Mouse (Mus musculus) liver, postnatal 0 days (tissue): ENCODE measurements around the gene Npr1. TPM values are rescaled to one million over a fixed set of nuclear protein-coding genes. Genes with fewer than 3 reads are reported as not detected.

ENCODE experiments used
- ATAC-seq: fragments of 200-750 bp; cut with Nextera tagmentation; 2 replicates; pipeline ENCODE4 v1.8.0; 2017; ENCODE audit warnings: mild to moderate bottlenecking, moderate library complexity
- DNase-seq: peaks from one replicate; pipeline ENCODE4 v3.0.0-alpha.2; 2016
- H3K27ac ChIP-seq: fragments of 300-500 bp; sonication (generic); 2 replicates; pipeline ENCODE4 v1.5.1; 2014; ENCODE audit warnings: antibody characterized with exemption, moderate library complexity, mild to moderate bottlenecking, low read depth
- H3K27me3 ChIP-seq: fragments of 300-500 bp; sonication (generic); 2 replicates; pipeline ENCODE4 v1.6.1; 2014; ENCODE audit warnings: low read length, control low read depth, mixed read lengths; ENCODE audit not compliant: insufficient read depth
- H3K36me3 ChIP-seq: fragments of 300-500 bp; sonication (generic); replicated peaks from 2 replicates; pipeline ENCODE4 v1.6.1; 2014; ENCODE audit warnings: mild to moderate bottlenecking, control low read depth, low read length, moderate library complexity, mixed read lengths; ENCODE audit not compliant: insufficient read depth
- H3K4me1 ChIP-seq: fragments of 300-500 bp; sonication (generic); 2 replicates; pipeline ENCODE4 v1.6.1; 2014; ENCODE audit warnings: antibody characterized with exemption, mild to moderate bottlenecking, control low read depth; ENCODE audit not compliant: insufficient read depth
- H3K4me2 ChIP-seq: fragments of 300-500 bp; sonication (generic); 2 replicates; pipeline ENCODE4 v1.6.1; 2014; ENCODE audit warnings: low read depth, mild to moderate bottlenecking, low read length, moderate library complexity, mixed read lengths
- H3K4me3 ChIP-seq: fragments of 300-500 bp; sonication (generic); 2 replicates; pipeline ENCODE4 v1.5.1; 2014; ENCODE audit warnings: low read depth, low read length
- H3K9ac ChIP-seq: fragments of 300-500 bp; sonication (generic); replicated peaks from 2 replicates; pipeline ENCODE4 v1.6.1; 2014; ENCODE audit warnings: mild to moderate bottlenecking, moderate library complexity
- H3K9me3 ChIP-seq: fragments of 300-500 bp; sonication (generic); 2 replicates; pipeline ENCODE4 v1.6.1; 2016; ENCODE audit warnings: mild to moderate bottlenecking, control low read depth, low read length, mixed read lengths
- CTCF ChIP-seq: sonication (generic); IDR thresholded peaks from 2 replicates; pipeline ENCODE4 v1.5.1; 2016; ENCODE audit warnings: antibody characterized with exemption, low read depth
- EP300 ChIP-seq: IDR thresholded peaks from 2 replicates; pipeline ENCODE4 v1.6.1; 2016; ENCODE audit warnings: antibody characterized with exemption, low read depth, mild to moderate bottlenecking
- WGBS: fragments of 180-500 bp; shearing (Covaris S2); extraction: QIAGEN DNeasy Blood & Tissue Kit; methylation state at CpG from one replicate; pipeline ENCODE4 v1.1.7; 2014; ENCODE audit not compliant: insufficient replicate concordance; 5-methylcytosine and 5-hydroxymethylcytosine counted together
- polyA plus RNA-seq: library from polyadenylated mRNA; unstranded; fragments of >200 nt; fragmentation: Nextera tagmentation; extraction: Ambion mirVana; gene quantifications from 2 replicates; pipeline ENCODE4 v1.2.1, GENCODE M21; 2015

The Npr1 gene
- polyA plus RNA-seq, 1 experiment from 2014 or later, result 5.9 TPM

DNA sequence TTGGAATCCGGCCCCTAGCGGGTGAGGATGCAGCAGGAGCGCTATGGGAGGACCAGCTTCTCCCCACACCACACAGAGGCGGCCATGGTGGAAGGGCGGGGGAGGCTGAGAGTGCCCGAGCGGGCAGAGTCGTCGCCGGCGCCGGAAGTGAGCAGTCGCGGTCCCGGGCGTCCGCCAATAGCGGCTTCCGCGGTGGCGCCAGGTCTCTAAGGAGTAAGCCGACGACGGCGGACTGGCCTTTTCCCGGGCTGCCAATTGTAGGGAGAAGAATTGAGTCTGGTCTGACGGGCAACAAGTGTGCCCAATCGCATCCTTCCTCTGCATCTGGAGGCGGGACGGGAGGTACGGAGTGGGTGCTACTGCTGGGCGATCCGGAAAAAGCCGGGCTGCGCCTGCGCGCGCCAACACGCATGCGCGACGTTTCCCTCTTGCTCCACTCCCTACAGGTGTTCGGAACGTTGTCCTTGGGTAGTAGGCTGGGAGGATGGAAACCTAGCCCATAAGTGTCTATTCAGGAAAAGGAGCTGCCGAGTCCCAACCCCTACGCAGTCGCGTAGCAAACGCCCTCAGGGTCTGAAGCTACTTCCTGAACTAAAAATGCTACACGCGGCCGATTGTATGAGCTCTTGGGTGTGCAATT is 32.2 kb downstream of the Npr1 start, which contains the start of gene Ints3:
Gene Ints3 (minus strand): TSS at position 242 of the 640 bp plus-strand sequence.
- under 1% methylated on average over 52 of the region's 52 CpGs for WGBS
- Histone ChIP-seq H3K4me2 (peak within 1 kb of the TSS; percentile 100), H3K27me3 (no peaks in the 10 kb centered on the region), H3K9me3 (no peaks in the 10 kb centered on the region), H3K36me3 (no peaks in the 10 kb centered on the region; the same call in 1 of the 2 replicates), H3K4me1 (peaks cover 39% of the 10 kb centered on the region), H3K4me3 (peak within 1 kb of the TSS; percentile 86), H3K27ac (peak within 1 kb of the TSS; percentile 99), H3K9ac (peak within 1 kb of the TSS; percentile 93)
- peak; percentile 99 for ATAC-seq
- TF ChIP-seq EP300 (0 out of 2 replicates have a peak, but pooled peaks have one; percentile 35), CTCF (no peak)
- peak; percentile 98 for DNase-seq

DNA sequence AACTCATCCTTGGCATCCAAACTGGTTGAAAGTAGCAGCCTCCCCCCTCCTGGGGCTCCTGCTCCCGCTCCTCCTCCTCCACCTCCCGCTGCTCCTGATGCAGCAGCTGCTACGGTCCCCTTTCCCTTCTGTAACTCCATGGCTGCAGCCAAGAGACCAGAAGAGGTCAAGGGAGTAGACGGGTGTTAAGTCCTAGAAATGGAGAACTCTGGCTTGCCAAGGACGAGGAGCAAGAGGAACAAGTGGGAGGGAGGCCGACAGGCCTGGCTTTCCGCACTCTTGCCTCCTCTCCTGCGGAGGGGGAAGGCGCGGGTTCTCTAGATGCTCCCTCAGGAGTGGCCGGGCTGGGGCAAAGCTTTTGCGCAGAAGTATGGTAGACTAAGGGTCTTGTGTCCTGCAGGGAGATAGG is 32.9 kb downstream of the Npr1 start:
- Histone ChIP-seq H3K4me2 (peak overlapping the region; percentile 100), H3K27ac (peak overlapping the region; percentile 99), H3K4me3 (peak overlapping the region; percentile 86), H3K4me1 (peaks cover 42% of the 10 kb centered on the region), H3K9me3 (no peaks in the 10 kb centered on the region), H3K9ac (peak overlapping the region; percentile 93), H3K27me3 (no peaks in the 10 kb centered on the region), H3K36me3 (no peaks in the 10 kb centered on the region; the same call in 1 of the 2 replicates)
- ATAC-seq, result peak; percentile 10; the same call in 1 of the 2 replicates
- TF ChIP-seq EP300 (no peak), CTCF (no peak)
- 0% methylated on average over 10 of the region's 12 CpGs for WGBS
- no peak for DNase-seq

DNA sequence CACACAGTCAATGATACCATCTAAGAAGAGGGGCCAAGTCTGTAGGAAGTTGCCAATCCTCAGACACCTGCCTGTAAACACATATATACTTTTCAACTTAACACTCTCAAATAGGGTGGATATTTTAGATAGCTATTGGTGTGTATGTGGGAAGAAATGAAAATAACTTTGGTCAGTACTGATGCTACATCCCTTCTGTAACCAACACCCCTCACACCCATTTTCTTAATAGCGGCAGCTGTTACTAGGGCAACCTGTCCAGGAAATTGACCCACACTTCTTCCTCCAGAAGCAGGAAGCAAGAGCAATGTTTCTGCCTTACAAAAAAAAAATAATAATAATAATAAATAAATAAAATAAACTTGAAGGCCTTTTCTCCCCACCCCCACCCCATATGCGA is 33.3 kb downstream of the Npr1 start:
- ATAC-seq, result no peak
- Histone ChIP-seq H3K4me2 (peak overlapping the region; percentile 100), H3K27ac (peak overlapping the region; percentile 99; the same call in 1 of the 2 replicates), H3K9ac (peak overlapping the region; percentile 93), H3K4me1 (peaks cover 42% of the 10 kb centered on the region), H3K9me3 (no peaks in the 10 kb centered on the region), H3K4me3 (peak overlapping the region; percentile 86), H3K36me3 (no peaks in the 10 kb centered on the region; the same call in 1 of the 2 replicates), H3K27me3 (no peaks in the 10 kb centered on the region)
- 28% methylated on average over 2 of the region's 2 CpGs for WGBS
- TF ChIP-seq EP300, result no peak
- no peak for TF ChIP-seq CTCF
- no peak for DNase-seq

DNA sequence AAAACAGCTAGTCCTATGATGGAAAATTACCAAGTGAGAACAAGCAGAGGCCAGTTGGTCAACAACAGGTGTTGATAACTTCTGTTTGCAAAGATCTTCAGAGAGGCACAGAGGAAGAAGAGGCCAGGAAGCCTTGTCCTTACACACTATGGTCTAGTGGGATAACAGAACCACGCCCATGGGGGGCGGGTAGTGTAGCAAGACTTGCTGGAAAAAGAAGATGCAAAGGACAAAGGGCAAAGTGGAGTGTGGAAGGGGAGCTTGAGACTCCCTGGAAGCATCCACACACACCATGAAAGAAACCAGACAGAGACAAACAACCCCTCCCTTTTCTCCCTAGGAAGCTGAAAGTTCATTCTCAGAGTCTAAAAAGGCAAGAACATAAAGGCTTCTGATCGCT is 36.1 kb downstream of the Npr1 start:
- H3K36me3 ChIP-seq, result no peaks in the 10 kb centered on the region; the same call in 1 of the 2 replicates
- no peak overlapping the region for H3K4me2 ChIP-seq
- no peaks in the 10 kb centered on the region for H3K9me3 ChIP-seq
- 70% methylated on average over 3 of the region's 3 CpGs for WGBS
- TF ChIP-seq EP300, result no peak
- no peak for TF ChIP-seq CTCF
- H3K27ac ChIP-seq, result no peak overlapping the region
- no peak overlapping the region for H3K9ac ChIP-seq
- peaks cover 46% of the 10 kb centered on the region for H3K4me1 ChIP-seq
- no peak overlapping the region for H3K4me3 ChIP-seq
- ATAC-seq, result no peak
- no peaks in the 10 kb centered on the region for H3K27me3 ChIP-seq
- DNase-seq, result no peak

DNA sequence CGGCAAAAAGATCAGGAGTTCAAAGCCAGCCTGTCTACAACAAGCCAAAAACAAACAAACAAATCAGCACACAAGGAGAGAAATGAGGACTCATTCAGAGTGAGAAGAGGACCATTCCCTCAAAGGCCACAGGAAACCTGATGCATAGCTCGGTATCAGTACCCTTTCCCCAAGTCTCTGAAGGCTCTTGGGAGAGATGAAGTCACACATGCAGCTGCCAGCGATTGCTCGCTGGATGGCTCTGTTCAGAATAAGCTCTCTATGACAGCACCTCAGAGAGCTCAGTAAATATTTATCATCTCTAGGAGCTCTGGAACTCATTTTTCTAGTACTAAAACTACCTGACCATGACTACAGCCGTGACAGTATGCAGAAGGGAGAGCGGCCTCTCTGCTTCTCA is 37.5 kb downstream of the Npr1 start:
- DNase-seq (no peak), ATAC-seq (no peak)
- 79% methylated on average over 6 of the region's 6 CpGs for WGBS
- Histone ChIP-seq H3K9me3 (no peaks in the 10 kb centered on the region), H3K4me2 (no peak overlapping the region), H3K27me3 (no peaks in the 10 kb centered on the region), H3K9ac (no peak overlapping the region), H3K4me1 (peaks cover 42% of the 10 kb centered on the region), H3K27ac (no peak overlapping the region), H3K36me3 (peaks cover 6% of the 10 kb centered on the region), H3K4me3 (no peak overlapping the region)
- no peak for TF ChIP-seq CTCF
- no peak for TF ChIP-seq EP300

DNA sequence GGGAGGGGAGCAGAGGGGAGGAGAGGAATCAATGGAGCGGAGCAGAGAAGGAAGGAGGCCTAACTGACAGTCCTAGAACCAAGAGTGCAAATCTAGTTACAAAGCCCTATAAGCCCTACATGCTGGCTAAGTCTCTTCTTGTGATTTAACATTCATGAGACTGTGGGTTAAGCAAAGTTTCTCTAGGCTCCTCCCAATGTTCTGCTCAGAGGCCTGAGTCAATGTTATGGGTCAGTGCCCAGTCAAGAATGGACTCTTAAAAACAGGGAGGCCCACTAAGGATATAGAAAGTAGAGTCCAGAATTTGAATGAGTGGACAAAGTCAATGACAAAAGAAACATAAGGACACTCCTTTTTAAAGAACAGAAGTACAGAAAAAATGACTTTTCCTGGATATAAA is 38.1 kb downstream of the Npr1 start:
- Histone ChIP-seq H3K9ac (no peak overlapping the region), H3K4me1 (peaks cover 42% of the 10 kb centered on the region), H3K4me2 (no peak overlapping the region), H3K27me3 (no peaks in the 10 kb centered on the region), H3K36me3 (peaks cover 12% of the 10 kb centered on the region), H3K27ac (no peak overlapping the region), H3K4me3 (no peak overlapping the region), H3K9me3 (no peaks in the 10 kb centered on the region)
- DNase-seq, result no peak
- 77% methylated on average over 1 of the region's 1 CpGs for WGBS
- TF ChIP-seq EP300 (no peak), CTCF (no peak)
- ATAC-seq, result no peak
